Mouse (Mus musculus) embryo, embryonic 11.5 days (tissue): Measurements from ENCODE around the gene Marco.

ENCODE experiments used
- DNase-seq: peaks from one replicate; pipeline ENCODE4 v3.0.0-alpha.2; 2012; ENCODE audit warnings: low read depth, low spot score

Marco gene

GRCm38 (mm10) chr1:120443228-120443639 is 61.6 kb downstream of the Marco start:
- DNase-seq = no peak

- DNase-seq = no peak
Observed at GRCm38 (mm10) chr1:120441587-120441986, 63.2 kb downstream of the Marco start.

GRCm38 (mm10) chr1:120435591-120435990 is 69.2 kb downstream of the Marco start:
- no peak for DNase-seq

- no peak for DNase-seq
Observed at GRCm38 (mm10) chr1:120430171-120430570, 74.7 kb downstream of the Marco start.

GRCm38 (mm10) chr1:120425587-120425986 is 79.2 kb downstream of the Marco start:
- DNase-seq = no peak
